14 mouse cellular contexts compared by ENCODE assay signal in genomic region chr7:144506807-144507206, GRCm38 (mm10).
"Had no signal": no experiment of that assay in that cellular context is flagged by ENCODE, and none has a peak within 500 bp of the region (broad histone marks: within the 10 kb centered on the region; RNA-seq: fewer than 3 reads in every experiment).

No protein-coding gene starts in this region.

- H3K4me1 ChIP-seq: limb, embryonic 12.5 days; limb, embryonic 15.5 days had no signal

- H3K4me2 ChIP-seq: limb, embryonic 12.5 days; limb, embryonic 15.5 days; liver, embryonic 15.5 days; midbrain, embryonic 11.5 days had no signal

- H3K9me3 ChIP-seq: limb, embryonic 12.5 days; limb, embryonic 15.5 days; liver, embryonic 15.5 days had no signal

- H3K27ac ChIP-seq: limb, embryonic 12.5 days; limb, embryonic 15.5 days; liver, embryonic 15.5 days had no signal

- H3K4me3 ChIP-seq: limb, embryonic 12.5 days; limb, embryonic 15.5 days; liver, embryonic 15.5 days had no signal

- H3K27me3 ChIP-seq: limb, embryonic 12.5 days; limb, embryonic 15.5 days; liver, embryonic 15.5 days had no signal

- DNase-seq: kidney, adult 18-20 months; kidney, adult 9 months; kidney, postnatal 14 days; kidney, postnatal 4 days; left cerebral cortex, postnatal 4 days; lung, adult 2 months; lung, postnatal 14 days; midbrain, embryonic 14.5 days; thymus, adult 18-20 months; thymus, postnatal 36 days had no signal

- H3K9ac ChIP-seq: limb, embryonic 12.5 days; limb, embryonic 15.5 days; liver, embryonic 15.5 days had no signal
